Mouse (Mus musculus) erythroblast, embryonic 14.5 days (primary cell): ENCODE measurements around the gene Sms.

Source experiments
- GATA1 ChIP-seq: IDR thresholded peaks from 2 replicates; pipeline ENCODE4 v1.6.1; 2012; ENCODE audit warnings: low read length, inconsistent platforms, mixed read lengths
- TAL1 ChIP-seq: IDR thresholded peaks from 3 replicates; pipeline ENCODE4 v1.6.1; 2012; ENCODE audit warnings: low read length, inconsistent platforms, mixed read lengths

GRCm38 (mm10) chrX:157486765-157487164 is 5.3 kb downstream of the Sms start:
- TF ChIP-seq TAL1, result no peak
- TF ChIP-seq GATA1, result no peak
